Mouse (Mus musculus): ENCODE results near the gene Zfp398. TPM values are rescaled to one million over a fixed set of nuclear protein-coding genes. Genes with fewer than 3 reads are reported as not detected.

Zfp398 gene
- polyA plus RNA-seq, 1 experiment from 2014 or later, result 8.2 TPM

GRCm38 (mm10) chr6:47917051-47917450 lies 81.6 kb downstream of the Zfp398 start:
- WGBS, result 85% methylated on average over 5 of the region's 5 CpGs
- H3K9me3 ChIP-seq (replicated peaks), result no peaks in the 10 kb centered on the region
- H3K4me1 ChIP-seq, result peaks cover 11% of the 10 kb centered on the region

GRCm38 (mm10) chr6:47918768-47919274 lies 83.4 kb downstream of the Zfp398 start:
- WGBS, result 80% methylated on average over 3 of the region's 3 CpGs
- H3K4me1 ChIP-seq, result peaks cover 15% of the 10 kb centered on the region
- H3K36me3 ChIP-seq, result peaks cover 4% of the 10 kb centered on the region; the same call in 1 of the 2 replicates
- H3K4me3 ChIP-seq, result no peak overlapping the region
- H3K27me3 ChIP-seq (ENCODE audit: low read depth, poor library complexity, severe bottlenecking), result no peaks in the 10 kb centered on the region
- no peaks in the 10 kb centered on the region for H3K9me3 ChIP-seq (replicated peaks)
- no peak overlapping the region for H3K27ac ChIP-seq (replicated peaks)
- no peak for DNase-seq (ENCODE audit: low spot score)

More at GRCm38 (mm10) chr6:47917051-47917450, 81.6 kb downstream of the Zfp398 start:
- H3K4me3 ChIP-seq, result no peak overlapping the region
- H3K27me3 ChIP-seq (ENCODE audit: low read depth, poor library complexity, severe bottlenecking), result no peaks in the 10 kb centered on the region
- H3K36me3 ChIP-seq, result no peaks in the 10 kb centered on the region
- DNase-seq (ENCODE audit: low spot score), result no peak
- H3K27ac ChIP-seq (replicated peaks), result no peak overlapping the region

- Histone ChIP-seq H3K4me3 (peak overlapping the region; percentile 89), H3K4me1 (peaks cover 15% of the 10 kb centered on the region), H3K36me3 (peaks cover 4% of the 10 kb centered on the region; the same call in 1 of the 2 replicates), H3K27me3 (ENCODE audit: low read depth, poor library complexity, severe bottlenecking) (no peaks in the 10 kb centered on the region), H3K27ac (replicated peaks) (peak overlapping the region; percentile 96), H3K9me3 (replicated peaks) (no peaks in the 10 kb centered on the region)
- no peak for DNase-seq (ENCODE audit: low spot score)
- 28% methylated on average over 11 of the region's 11 CpGs for WGBS
These were observed 84.4 kb downstream of the Zfp398 start for GRCm38 (mm10) chr6:47919646-47920446.

GRCm38 (mm10) chr6:47920447-47921340 lies 85.2 kb downstream of the Zfp398 start, which contains the start of gene Zfp212:
Zfp212 (plus strand) TSS chr6:47920476.
- peak; percentile 92 for DNase-seq (ENCODE audit: low spot score)
- H3K4me1 ChIP-seq, result peaks cover 15% of the 10 kb centered on the region
- H3K9me3 ChIP-seq (replicated peaks), result no peaks in the 10 kb centered on the region
- peaks cover 4% of the 10 kb centered on the region; the same call in 1 of the 2 replicates for H3K36me3 ChIP-seq
- WGBS, result under 1% methylated on average over 67 of the region's 67 CpGs
- H3K27me3 ChIP-seq (ENCODE audit: low read depth, poor library complexity, severe bottlenecking), result no peaks in the 10 kb centered on the region
- H3K4me3 ChIP-seq, result peak within 1 kb of the TSS; percentile 89
- H3K27ac ChIP-seq (replicated peaks), result peak within 1 kb of the TSS; percentile 96

MicroRNAs encoded within 50 kb of the gene (microRNA counts, 519-probe panel; counts per million panel counts)
- not detected for microRNA mmu-miR-704

Small RNA genes within 50 kb of the gene (microRNA-seq; reads per million reads assigned to microRNA genes)
- gene Mir704, result not detected

Other genes with a start within 250 kb of the Zfp398 start
- gene Ezh2, start 240.3 kb upstream of the Zfp398 start, polyA plus RNA-seq (2016; fragmentation: Nextera tagmentation; extraction: Ambion mirVana), result 175 and 184 TPM in 2 replicates
- 283 and 312 TPM in 2 replicates for gene Pdia4, start 22.2 kb upstream of the Zfp398 start, polyA plus RNA-seq (2016; fragmentation: Nextera tagmentation; extraction: Ambion mirVana)
- gene Zfp786, start 4.8 kb upstream of the Zfp398 start, polyA plus RNA-seq (2016; fragmentation: Nextera tagmentation; extraction: Ambion mirVana), result 6.9 and 8.5 TPM in 2 replicates
- gene Zfp282, start 41.5 kb downstream of the Zfp398 start, polyA plus RNA-seq (2016; fragmentation: Nextera tagmentation; extraction: Ambion mirVana), result 16.3 and 19.4 TPM in 2 replicates
- gene Zfp212, start 84.8 kb downstream of the Zfp398 start, polyA plus RNA-seq (2016; fragmentation: Nextera tagmentation; extraction: Ambion mirVana), result 21.6 and 22.6 TPM in 2 replicates
- 6.8 and 7.5 TPM in 2 replicates for gene Zfp956, start 117.7 kb downstream of the Zfp398 start, polyA plus RNA-seq (2016; fragmentation: Nextera tagmentation; extraction: Ambion mirVana)
- 9.6 and 10.5 TPM in 2 replicates for gene Zfp777, start 213.2 kb downstream of the Zfp398 start, polyA plus RNA-seq (2016; fragmentation: Nextera tagmentation; extraction: Ambion mirVana)